ENCODE assay signal across 30 mouse cellular contexts in genomic region chr13:100748638-100749037, GRCm38 (mm10). TPM values are rescaled to one million over a fixed set of nuclear protein-coding genes. Genes with fewer than 3 reads are reported as not detected.
A peak's percentile ranks its signal among the peaks of the same experiment; 100 is the strongest.
DNase-seq lines count a peak whose midpoint lies in the region; ATAC-seq and TF ChIP-seq lines count a peak whose summit lies in the region.
"Had no signal": no experiment of that assay in that cellular context is flagged by ENCODE, and none has a peak within 500 bp of the region (broad histone marks: within the 10 kb centered on the region; RNA-seq: fewer than 3 reads in every experiment).

No protein-coding gene starts in this region.

- no peak overlapping the region for H3K4me3 ChIP-seq in liver, postnatal 0 days (ENCODE audit: low read depth, low read length)
- H3K4me3 ChIP-seq in midbrain, embryonic 13.5 days (replicated peaks) = no peak overlapping the region
- H3K4me3 ChIP-seq: embryonic facial prominence, embryonic 15.5 days; forebrain, embryonic 15.5 days; heart, adult 2 months; hindbrain, embryonic 10.5 days; intestine, embryonic 15.5 days; layer of hippocampus, adult 2 months; limb, embryonic 10.5 days; lung, embryonic 15.5 days; myocyte; neural tube, embryonic 13.5 days; stomach, embryonic 15.5 days had no signal

- no peaks in the 10 kb centered on the region for H3K27me3 ChIP-seq in liver, postnatal 0 days (ENCODE audit: insufficient read depth, low read length)
- no peaks in the 10 kb centered on the region for H3K27me3 ChIP-seq in midbrain, embryonic 13.5 days
- H3K27me3 ChIP-seq: embryonic facial prominence, embryonic 15.5 days; forebrain, embryonic 15.5 days; intestine, embryonic 15.5 days; lung, embryonic 15.5 days; neural tube, embryonic 13.5 days; stomach, embryonic 15.5 days had no signal

- TF ChIP-seq CTCF in liver, postnatal 0 days (IDR thresholded peaks at IDR 0.05; ENCODE audit: low read depth) = no peak

- TF ChIP-seq EP300 in liver, postnatal 0 days (IDR thresholded peaks at IDR 0.05; ENCODE audit: low read depth) = no peak

- no peak for ATAC-seq in liver, postnatal 0 days
- no peak for ATAC-seq in midbrain, embryonic 13.5 days
- ATAC-seq: forebrain, embryonic 15.5 days; hindbrain, embryonic 16.5 days; intestine, embryonic 15.5 days; midbrain, embryonic 16.5 days had no signal

- DNase-seq in adrenal gland, postnatal 10 days = peak; percentile 45
- no peak for DNase-seq in adrenal gland, adult 18-20 months (ENCODE audit: low spot score in 2 of 2)
- DNase-seq in liver = peak; percentile 82
- no peak for DNase-seq in liver, postnatal 0 days
- peak; percentile 57 for DNase-seq in fat pad, adult 2 months (ENCODE audit: extremely low read depth, low read depth, low spot score)
- DNase-seq in ovary, postnatal 36 days (ENCODE audit: low spot score) = no peak
- DNase-seq in cerebellum, adult 18-20 months = no peak
- DNase-seq: cerebellum, adult 8-10 months; gastrocnemius, postnatal 10 days; heart, adult 2 months; kidney, adult 8-10 months; kidney, postnatal 25 days; right cerebral cortex, adult 18-20 months; right cerebral cortex, postnatal 4 days; thymus, postnatal 4 days had no signal

- 59% methylated on average over 8 of the region's 8 CpGs for WGBS in liver, postnatal 0 days (ENCODE audit: insufficient replicate concordance)
- WGBS in midbrain, embryonic 13.5 days = 40% methylated on average over 8 of the region's 8 CpGs

- H3K4me2 ChIP-seq in liver, postnatal 0 days (ENCODE audit: low read depth, low read length) = no peak overlapping the region
- no peak overlapping the region for H3K4me2 ChIP-seq in midbrain, embryonic 13.5 days (replicated peaks)
- H3K4me2 ChIP-seq: embryonic facial prominence, embryonic 15.5 days; forebrain, embryonic 15.5 days; intestine, embryonic 15.5 days; lung, embryonic 15.5 days; neural tube, embryonic 13.5 days; stomach, embryonic 15.5 days had no signal

- no peaks in the 10 kb centered on the region for H3K9me3 ChIP-seq in liver, postnatal 0 days (ENCODE audit: low read length)
- no peaks in the 10 kb centered on the region for H3K9me3 ChIP-seq in midbrain, embryonic 13.5 days
- H3K9me3 ChIP-seq: embryonic facial prominence, embryonic 15.5 days; forebrain, embryonic 15.5 days; hindbrain, embryonic 10.5 days; intestine, embryonic 15.5 days; limb, embryonic 10.5 days; lung, embryonic 15.5 days; neural tube, embryonic 13.5 days; stomach, embryonic 15.5 days had no signal

- no peak overlapping the region for H3K9ac ChIP-seq in liver, postnatal 0 days (replicated peaks)
- H3K9ac ChIP-seq in midbrain, embryonic 13.5 days (replicated peaks) = no peak overlapping the region
- H3K9ac ChIP-seq: embryonic facial prominence, embryonic 15.5 days; forebrain, embryonic 15.5 days; intestine, embryonic 15.5 days; lung, embryonic 15.5 days; neural tube, embryonic 13.5 days; stomach, embryonic 15.5 days had no signal

- H3K4me1 ChIP-seq in liver, postnatal 0 days (ENCODE audit: insufficient read depth) = peaks cover 23% of the 10 kb centered on the region; the same call in 1 of the 2 replicates
- peaks cover 4% of the 10 kb centered on the region for H3K4me1 ChIP-seq in midbrain, embryonic 13.5 days (replicated peaks)
- H3K4me1 ChIP-seq: embryonic facial prominence, embryonic 15.5 days had no signal

- H3K36me3 ChIP-seq in liver, postnatal 0 days (replicated peaks; ENCODE audit: insufficient read depth, low read length) = no peaks in the 10 kb centered on the region
- H3K36me3 ChIP-seq in midbrain, embryonic 13.5 days = no peaks in the 10 kb centered on the region
- H3K36me3 ChIP-seq: embryonic facial prominence, embryonic 15.5 days; forebrain, embryonic 15.5 days; hindbrain, embryonic 10.5 days; intestine, embryonic 15.5 days; limb, embryonic 10.5 days; lung, embryonic 15.5 days; neural tube, embryonic 13.5 days; stomach, embryonic 15.5 days had no signal

- no peak overlapping the region for H3K27ac ChIP-seq in liver, postnatal 0 days (ENCODE audit: low read depth)
- H3K27ac ChIP-seq in midbrain, embryonic 13.5 days = no peak overlapping the region
- H3K27ac ChIP-seq: embryonic facial prominence, embryonic 15.5 days; forebrain, embryonic 15.5 days; heart, adult 2 months; hindbrain, embryonic 10.5 days; intestine, embryonic 15.5 days; layer of hippocampus, adult 2 months; limb, embryonic 10.5 days; lung, embryonic 15.5 days; macrophage; neural tube, embryonic 13.5 days; stomach, embryonic 15.5 days had no signal

RNA-seq across cellular contexts. Expression of gene Mrps36, which starts 4.2 kb away (rescaled TPM):
- 100 to 1,000 TPM; 235 to 250 TPM for total RNA-seq in adrenal gland, postnatal 10 days (2021)
- total RNA-seq in adrenal gland, adult 18-20 months (2021) = 100 to 1,000 TPM; 111 to 155 TPM
- 120 and 126 TPM in 2 replicates for polyA plus RNA-seq in liver, postnatal 0 days (2015; fragmentation: Nextera tagmentation; extraction: Ambion mirVana)
- 122 and 137 TPM in 2 replicates for polyA plus RNA-seq in midbrain, embryonic 13.5 days (2015; fragmentation: Nextera tagmentation; extraction: Ambion mirVana)

RNA-seq across cellular contexts. Expression of gene Cdk7, which starts 17.9 kb away (rescaled TPM):
- 10 to 100 TPM; 42.2 to 42.3 TPM for total RNA-seq in adrenal gland, postnatal 10 days (2021)
- total RNA-seq in adrenal gland, adult 18-20 months (2021) = 10 to 100 TPM; 33.7 to 36.7 TPM
- 24.3 and 25.0 TPM in 2 replicates for polyA plus RNA-seq in liver, postnatal 0 days (2015; fragmentation: Nextera tagmentation; extraction: Ambion mirVana)
- 54.1 and 58.0 TPM in 2 replicates for polyA plus RNA-seq in midbrain, embryonic 13.5 days (2015; fragmentation: Nextera tagmentation; extraction: Ambion mirVana)

RNA-seq across cellular contexts. Expression of gene Cenph, which starts 27.1 kb away (rescaled TPM):
- total RNA-seq in adrenal gland, postnatal 10 days (2021) = 1 to 10 TPM; 4.5 to 6.2 TPM
- under 1 TPM in 1 of 2 experiments, not detected in 1; 0.22 TPM for total RNA-seq in adrenal gland, adult 18-20 months (2021)
- 19.4 and 19.6 TPM in 2 replicates for polyA plus RNA-seq in liver, postnatal 0 days (2015; fragmentation: Nextera tagmentation; extraction: Ambion mirVana)
- polyA plus RNA-seq in midbrain, embryonic 13.5 days (2015; fragmentation: Nextera tagmentation; extraction: Ambion mirVana) = 14.5 and 16.2 TPM in 2 replicates
- total RNA-seq: liver, adult 2 months had no signal

RNA-seq across cellular contexts. Expression of gene Ccnb1, which starts 37.7 kb away (rescaled TPM):
- 10 to 100 TPM; 25.6 to 35.0 TPM for total RNA-seq in adrenal gland, postnatal 10 days (2021)
- total RNA-seq in adrenal gland, adult 18-20 months (2021) = 1 to 10 TPM in 1 of 2 experiments, under 1 TPM in 1; 0.64 to 2.5 TPM
- polyA plus RNA-seq in liver, postnatal 0 days (2015; fragmentation: Nextera tagmentation; extraction: Ambion mirVana) = 74.6 and 85.2 TPM in 2 replicates
- 119 and 130 TPM in 2 replicates for polyA plus RNA-seq in midbrain, embryonic 13.5 days (2015; fragmentation: Nextera tagmentation; extraction: Ambion mirVana)

Comparison
In these comparisons a context has a peak if more than half of its experiments do, and no peak if none do; other contexts are left out.
1. DNase-seq: peak in adrenal gland, postnatal 10 days (single experiment), liver (single experiment) and fat pad, adult 2 months (single experiment); none in adrenal gland, adult 18-20 months (0 of 2), liver, postnatal 0 days (single experiment), ovary, postnatal 36 days (single experiment) and cerebellum, adult 18-20 months (0 of 2).
2. RNA of gene Cenph, which starts 27.1 kb away (total RNA-seq): 4.5 to 6.2 TPM in adrenal gland, postnatal 10 days; 0.22 TPM in adrenal gland, adult 18-20 months; every median in the first group is over 4 times any median in the second.